Mouse (Mus musculus) layer of hippocampus, postnatal 25 days (tissue): ENCODE data around the gene Lyst. TPM values are rescaled to one million over a fixed set of nuclear protein-coding genes. Genes with fewer than 3 reads are reported as not detected.
"Not testable (repeated sequence)": the region's sequence is repeated elsewhere in the genome, so short reads cannot be mapped to it uniquely, and the experiment has no call there.

Source experiments
- DNase-seq, 2 experiments: peaks; one replicate each; pipeline ENCODE4 v3.0.0; 2022; ENCODE audit warnings: mixed read lengths in 2 of 2, low spot score in 1 of 2; ENCODE audit errors: extremely low spot score in 1 of 2
- total RNA-seq, 2 experiments: library from RNA; stranded (reverse); gene quantifications; 2 replicates each; pipeline ENCODE4 v1.2.3; 2021

Gene Lyst
- total RNA-seq, 2 experiments from 2014 or later = 76.2 to 86.3 TPM

DNA sequence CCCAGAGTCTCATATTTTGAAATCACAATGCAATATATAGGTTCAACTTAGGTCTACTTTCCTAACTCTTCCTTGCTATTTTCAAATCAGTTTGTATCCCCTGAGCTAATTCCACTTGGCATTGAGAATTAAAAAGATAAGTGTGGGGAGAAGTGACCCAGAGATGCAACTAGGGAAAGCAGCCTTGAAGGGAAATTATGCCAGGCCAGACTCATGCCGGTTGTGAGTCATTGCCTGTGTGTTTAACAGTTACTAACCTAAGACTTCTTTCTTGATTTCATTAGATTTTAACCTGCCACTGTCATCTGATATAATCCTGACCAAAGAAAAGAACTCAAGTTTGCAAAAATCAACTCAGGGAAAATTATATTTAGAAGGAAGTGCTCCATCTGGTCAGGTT, 43.5 kb downstream of the Lyst start:
- DNase-seq = no peak

GRCm38 (mm10) chr13:13634706-13635105, 44.5 kb downstream of the Lyst start:
- no peak for DNase-seq

- no peak for DNase-seq
Measured at GRCm38 (mm10) chr13:13635224-13635623, 45.0 kb downstream of the Lyst start.

DNA sequence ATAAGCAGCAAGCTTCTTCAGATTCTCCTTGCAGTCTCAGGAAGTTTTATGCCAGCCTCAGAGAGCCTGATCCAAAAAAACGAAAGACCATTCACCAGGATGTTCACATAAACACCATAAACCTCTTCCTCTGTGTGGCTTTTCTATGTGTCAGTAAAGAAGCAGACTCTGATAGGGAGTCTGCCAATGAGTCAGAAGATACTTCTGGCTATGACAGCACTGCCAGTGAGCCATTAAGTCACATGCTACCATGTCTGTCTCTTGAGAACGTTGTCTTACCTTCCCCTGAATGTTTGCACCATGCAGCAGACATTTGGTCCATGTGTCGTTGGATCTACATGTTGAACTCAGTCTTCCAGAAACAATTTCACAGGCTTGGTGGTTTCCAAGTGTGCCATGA, 47.4 kb downstream of the Lyst start:
- no peak for DNase-seq

- no peak for DNase-seq
Measured at GRCm38 (mm10) chr13:13637981-13638380, 47.8 kb downstream of the Lyst start.

GRCm38 (mm10) chr13:13638725-13639124, 48.5 kb downstream of the Lyst start:
- DNase-seq = no peak

- no peak for DNase-seq
Measured at GRCm38 (mm10) chr13:13647296-13647695, 57.1 kb downstream of the Lyst start.

DNA sequence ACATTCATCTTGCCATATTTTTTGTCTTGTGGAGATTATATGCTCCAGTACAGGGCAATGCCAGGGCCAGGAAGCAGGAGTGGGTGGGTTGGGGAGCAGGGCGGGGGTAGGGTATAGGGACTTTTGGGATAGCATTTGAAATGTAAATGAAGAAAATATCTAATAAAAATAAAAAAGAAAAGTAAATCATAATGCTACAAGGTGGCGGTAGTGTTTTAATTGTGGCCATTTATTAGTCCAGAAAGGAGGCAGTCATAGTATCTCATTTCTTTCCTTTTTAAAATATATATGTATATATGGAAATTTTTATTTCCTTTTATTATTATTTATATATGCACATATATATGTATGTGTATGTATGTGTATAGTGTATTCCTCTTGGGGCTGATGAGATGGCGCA, 65.3 kb downstream of the Lyst start:
- no peak for DNase-seq

DNA sequence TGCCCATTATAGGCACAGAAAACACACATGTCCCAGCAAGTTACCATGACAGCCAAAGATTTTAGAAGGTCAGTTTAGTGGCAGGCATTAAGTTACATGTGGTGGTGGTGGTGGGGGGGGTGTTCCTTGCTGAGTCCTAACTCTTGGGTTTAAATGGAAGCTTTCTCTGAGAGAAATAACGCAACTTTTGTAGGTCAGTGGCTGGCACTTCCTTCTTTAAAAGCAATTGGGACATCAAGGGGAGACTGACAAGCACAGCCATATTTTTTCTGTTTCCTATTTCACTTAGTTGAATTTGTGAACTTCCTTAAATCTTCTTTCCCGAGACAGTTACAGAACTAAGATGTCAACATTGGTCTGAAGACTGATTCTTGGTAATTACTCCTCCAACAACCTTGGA, 75.9 kb downstream of the Lyst start:
- DNase-seq = not testable (repeated sequence)

DNA sequence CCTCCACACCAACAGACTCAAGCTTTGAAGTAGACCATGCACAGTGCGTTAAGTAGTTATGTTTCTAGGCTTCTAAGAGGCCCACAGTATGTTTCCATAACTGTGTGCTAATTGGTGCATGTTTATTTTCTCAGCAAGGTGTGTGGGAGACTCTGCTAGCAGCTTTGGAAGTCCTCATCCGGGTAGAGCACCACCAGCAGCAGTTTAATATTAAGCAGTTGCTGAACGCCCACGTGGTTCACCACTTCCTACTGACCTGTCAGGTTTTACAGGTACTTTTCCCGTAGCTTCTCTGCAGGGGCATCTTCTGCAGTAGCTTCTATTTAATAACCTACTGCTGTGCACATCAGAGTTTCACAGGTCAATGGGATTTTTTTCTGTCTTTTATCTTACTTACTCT, 80.5 kb downstream of the Lyst start:
- DNase-seq = no peak

- DNase-seq = no peak
Measured at GRCm38 (mm10) chr13:13671585-13672328, 81.6 kb downstream of the Lyst start.

- no peak for DNase-seq
Measured at GRCm38 (mm10) chr13:13674669-13675343, 84.6 kb downstream of the Lyst start.

GRCm38 (mm10) chr13:13677871-13678270, 87.7 kb downstream of the Lyst start:
- DNase-seq = no peak

- no peak for DNase-seq
Measured at GRCm38 (mm10) chr13:13681642-13682041, 91.4 kb downstream of the Lyst start.

DNA sequence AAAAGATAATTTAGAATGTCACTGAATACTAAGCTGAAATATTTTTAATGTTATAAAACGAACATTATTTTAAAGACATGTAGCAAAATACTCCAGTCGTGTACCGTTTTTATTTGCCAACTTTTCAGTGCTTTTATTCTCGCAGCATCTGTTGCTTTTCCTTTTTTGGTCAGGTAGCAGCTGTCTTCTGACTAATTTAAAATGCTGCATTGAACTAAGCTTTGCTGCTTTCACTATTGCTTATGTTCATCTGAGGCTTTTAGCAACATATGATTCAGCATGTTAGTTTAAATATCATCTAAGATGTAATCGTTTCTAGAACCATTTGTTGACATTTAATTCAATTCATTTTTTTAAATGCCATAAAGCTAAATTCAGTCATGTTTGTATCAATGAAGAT, 113.3 kb downstream of the Lyst start:
- DNase-seq = no peak

DNA sequence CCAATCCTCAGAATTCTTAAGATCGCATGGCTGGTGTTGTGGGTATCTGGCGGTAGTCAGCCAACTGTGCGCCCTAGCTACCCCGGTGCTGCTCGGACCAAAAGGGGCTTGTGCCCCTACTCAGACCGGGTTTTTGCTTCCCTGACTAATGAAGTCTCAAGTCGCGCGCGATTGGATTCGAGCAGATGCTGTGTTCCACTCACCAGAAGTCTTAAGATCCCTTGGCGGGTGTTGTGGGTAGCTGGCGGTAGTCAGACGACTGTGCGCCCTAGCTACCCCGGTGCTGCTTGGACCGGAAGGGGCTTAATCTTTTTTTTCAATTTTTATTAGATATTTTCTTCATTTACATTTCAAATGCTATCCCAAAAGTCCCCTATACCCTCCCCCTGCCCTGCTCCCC, 131.2 kb downstream of the Lyst start:
- DNase-seq = not testable (repeated sequence)

- no peak for DNase-seq
Measured at GRCm38 (mm10) chr13:13723293-13723692, 133.1 kb downstream of the Lyst start.

GRCm38 (mm10) chr13:13723786-13724185, 133.6 kb downstream of the Lyst start:
- no peak for DNase-seq

- DNase-seq = no peak
Measured at GRCm38 (mm10) chr13:13739232-13739631, 149.0 kb downstream of the Lyst start.

- DNase-seq = no peak
Measured at GRCm38 (mm10) chr13:13745911-13746310, 155.7 kb downstream of the Lyst start.

- peak in 1 of 2 experiments; percentile 38 for DNase-seq
Measured at GRCm38 (mm10) chr13:13775778-13776494, 185.7 kb downstream of the Lyst start.
